Mouse (Mus musculus) C2C12 (cell line): ENCODE results near the gene Wdr47.

Source experiments
- CEBPB ChIP-seq: IDR thresholded peaks from one replicate; pipeline ENCODE4 v1.6.1; 2011; ENCODE audit warnings: low read depth, mild to moderate bottlenecking, control low read depth, moderate library complexity
- CTCF ChIP-seq: IDR thresholded peaks from one replicate; pipeline ENCODE4 v1.5.1; 2011; ENCODE audit not compliant: control insufficient read depth, insufficient read depth, insufficient read length
- MAX ChIP-seq: IDR thresholded peaks from one replicate; pipeline ENCODE4 v1.6.1; 2011; ENCODE audit warnings: mild to moderate bottlenecking, control low read depth
- MYOD1 ChIP-seq: IDR thresholded peaks from one replicate; pipeline ENCODE4 v1.6.1; 2011; ENCODE audit warnings: low read depth; ENCODE audit not compliant: control insufficient read depth, insufficient read length
- MYOG ChIP-seq: IDR thresholded peaks from one replicate; pipeline ENCODE4 v1.6.1; 2011; ENCODE audit not compliant: control insufficient read depth, insufficient read length; ENCODE audit errors: extremely low read depth
- USF1 ChIP-seq: IDR thresholded peaks from one replicate; pipeline ENCODE4 v1.6.1; 2011; ENCODE audit warnings: low read depth, mild to moderate bottlenecking, control low read depth, moderate library complexity

GRCm38 (mm10) chr3:108652866-108653642, 62.0 kb downstream of the Wdr47 start:
- TF ChIP-seq CTCF (no peak), MYOD1 (no peak), USF1 (no peak), MYOG (no peak), CEBPB (no peak), MAX (no peak)
